Mouse (Mus musculus) kidney, embryonic 16.5 days (tissue): Measurements from ENCODE around the gene 2410004B18Rik. TPM values are rescaled to one million over a fixed set of nuclear protein-coding genes. Genes with fewer than 3 reads are reported as not detected.
"Not testable (repeated sequence)": the region's sequence is repeated elsewhere in the genome, so short reads cannot be mapped to it uniquely, and the experiment has no call there.

Experiments used
- ATAC-seq: fragments of 200-750 bp; cut with Nextera tagmentation; 2 replicates; pipeline ENCODE4 v1.8.0; 2017; ENCODE audit warnings: moderate TSS enrichment; ENCODE audit not compliant: low FRiP score, low TSS enrichment
- H3K27ac ChIP-seq: fragments of 300-500 bp; sonication (generic); 2 replicates; pipeline ENCODE4 v1.5.1; 2014; ENCODE audit warnings: low read length
- H3K27me3 ChIP-seq: fragments of 300-500 bp; sonication (generic); 2 replicates; pipeline ENCODE4 v1.6.1; 2014; ENCODE audit warnings: low read length, control low read depth, mixed read lengths; ENCODE audit not compliant: insufficient read depth
- H3K36me3 ChIP-seq: fragments of 300-500 bp; sonication (generic); 2 replicates; pipeline ENCODE4 v1.6.1; 2014; ENCODE audit warnings: low read length, control low read depth, mixed read lengths; ENCODE audit not compliant: insufficient read depth
- H3K4me1 ChIP-seq: fragments of 300-500 bp; sonication (generic); 2 replicates; pipeline ENCODE4 v1.6.1; 2014; ENCODE audit warnings: low read length, control low read depth, mixed read lengths; ENCODE audit not compliant: insufficient read depth
- H3K4me2 ChIP-seq: fragments of 300-500 bp; sonication (generic); replicated peaks from 2 replicates; pipeline ENCODE4 v1.6.1; 2014; ENCODE audit warnings: low read depth, low read length
- H3K4me3 ChIP-seq: fragments of 300-500 bp; sonication (generic); 2 replicates; pipeline ENCODE4 v1.5.1; 2014; ENCODE audit warnings: mild to moderate bottlenecking, low read length
- H3K9ac ChIP-seq: fragments of 300-500 bp; sonication (generic); replicated peaks from 2 replicates; pipeline ENCODE4 v1.6.1; 2014; ENCODE audit warnings: low read length
- H3K9me3 ChIP-seq: fragments of 300-500 bp; sonication (generic); 2 replicates; pipeline ENCODE4 v1.6.1; 2016; ENCODE audit warnings: low read length, control low read depth
- WGBS: fragments of 180-500 bp; shearing (Covaris S2); extraction: QIAGEN DNeasy Blood & Tissue Kit; methylation state at CpG from one replicate; pipeline ENCODE4 v1.1.7; 2014; 5-methylcytosine and 5-hydroxymethylcytosine counted together
- polyA plus RNA-seq: library from polyadenylated mRNA; unstranded; fragments of >200 nt; fragmentation: Nextera tagmentation; extraction: Ambion mirVana; gene quantifications from 2 replicates; pipeline ENCODE4 v1.2.1, GENCODE M21; 2015

The 2410004B18Rik gene
- polyA plus RNA-seq, 1 experiment from 2014 or later, result 46.0 TPM

DNA sequence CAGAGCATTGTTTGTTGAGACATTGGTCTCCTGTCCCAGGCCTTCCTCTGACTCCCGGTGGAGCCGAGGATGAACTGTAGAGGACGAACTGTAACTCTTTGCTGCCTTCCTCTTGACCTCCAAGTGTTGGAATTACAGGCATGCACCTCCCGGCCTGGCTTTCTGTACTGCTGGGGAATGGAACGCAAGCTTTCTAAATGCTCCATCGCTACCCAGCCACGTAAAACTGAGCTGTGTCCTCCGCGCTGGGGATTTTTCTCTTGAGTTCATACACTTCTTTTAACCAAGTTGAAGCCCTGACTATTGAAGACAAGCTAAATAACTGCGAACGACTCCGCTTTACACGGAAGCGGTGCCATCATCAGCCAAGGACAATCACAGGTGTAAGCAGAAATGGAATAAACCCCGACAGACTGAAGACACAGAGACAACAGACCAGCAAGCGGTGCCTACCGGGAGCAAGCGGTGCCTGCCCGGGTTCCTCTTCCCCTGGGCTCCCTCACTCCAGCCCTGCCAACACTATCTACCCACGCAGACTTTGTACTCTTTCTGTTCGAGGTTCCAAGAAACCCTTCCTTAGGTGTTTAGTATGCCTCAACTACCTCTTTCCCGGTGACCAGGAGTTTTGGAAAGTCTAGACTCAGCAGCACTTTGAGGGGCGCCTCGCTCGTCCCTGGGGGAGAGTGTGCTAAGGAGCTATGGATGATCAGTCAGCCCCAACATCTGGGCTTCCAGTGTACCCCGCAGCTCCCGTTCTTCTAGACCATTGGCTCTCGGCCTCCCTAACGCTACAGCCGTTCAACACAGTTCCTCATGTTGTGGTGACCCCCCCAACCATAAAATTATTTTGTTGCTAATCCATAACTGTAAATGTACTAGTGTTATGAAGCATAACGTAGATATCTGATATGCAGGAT lies 25.5 kb downstream of the 2410004B18Rik start:
- Histone ChIP-seq H3K4me3 (peak overlapping the region; percentile 15), H3K9me3 (peaks cover 3% of the 10 kb centered on the region; the same call in 1 of the 2 replicates), H3K36me3 (no peaks in the 10 kb centered on the region), H3K9ac (peak overlapping the region; percentile 37; the same call in 1 of the 2 replicates), H3K27me3 (peaks cover 12% of the 10 kb centered on the region), H3K27ac (peak overlapping the region; percentile 61; the same call in 1 of the 2 replicates), H3K4me1 (peaks cover 23% of the 10 kb centered on the region), H3K4me2 (peak overlapping the region; percentile 52)
- WGBS, result 16% methylated on average over 31 of the region's 31 CpGs
- peak; percentile 62 for ATAC-seq

DNA sequence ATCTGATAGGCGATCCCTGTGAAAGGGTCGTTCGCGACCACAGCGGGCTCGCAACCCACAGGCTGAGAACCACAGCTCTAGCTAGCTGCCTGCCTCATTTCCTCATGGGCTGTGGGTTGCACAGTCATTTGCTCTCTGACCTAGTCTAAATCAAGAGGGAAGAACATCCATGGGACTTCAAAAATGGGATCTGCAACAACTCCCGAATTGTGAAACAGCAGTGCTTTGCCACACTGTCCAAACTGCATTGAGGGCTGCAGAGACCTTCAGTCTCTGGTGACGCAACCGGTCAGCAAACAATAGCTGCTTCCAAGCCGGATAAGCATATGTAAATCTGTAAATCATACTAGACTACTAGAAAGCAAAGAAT lies 26.2 kb downstream of the 2410004B18Rik start:
- no peak overlapping the region for H3K9ac ChIP-seq
- H3K4me2 ChIP-seq, result peak overlapping the region; percentile 52
- H3K9me3 ChIP-seq, result no peaks in the 10 kb centered on the region
- H3K27ac ChIP-seq, result peak overlapping the region; percentile 61; the same call in 1 of the 2 replicates
- WGBS, result 22% methylated on average over 10 of the region's 10 CpGs
- peak overlapping the region; percentile 15 for H3K4me3 ChIP-seq
- peak; percentile 36; the same call in 1 of the 2 replicates for ATAC-seq
- H3K4me1 ChIP-seq, result peaks cover 26% of the 10 kb centered on the region
- H3K36me3 ChIP-seq, result no peaks in the 10 kb centered on the region
- H3K27me3 ChIP-seq, result peaks cover 12% of the 10 kb centered on the region

- H3K4me2 ChIP-seq, result peak overlapping the region; percentile 52
- no peaks in the 10 kb centered on the region for H3K9me3 ChIP-seq
- H3K9ac ChIP-seq, result no peak overlapping the region
- no peaks in the 10 kb centered on the region for H3K36me3 ChIP-seq
- H3K27me3 ChIP-seq, result peaks cover 12% of the 10 kb centered on the region
- H3K27ac ChIP-seq, result peak overlapping the region; percentile 61; the same call in 1 of the 2 replicates
- no peak overlapping the region for H3K4me3 ChIP-seq
- peak; percentile 69 for ATAC-seq
- H3K4me1 ChIP-seq, result peaks cover 28% of the 10 kb centered on the region
- WGBS, result 20% methylated on average over 10 of the region's 10 CpGs
These were observed 26.7 kb downstream of the 2410004B18Rik start for GRCm38 (mm10) chr3:145964473-145964872.

GRCm38 (mm10) chr3:145965583-145965982 lies 27.8 kb downstream of the 2410004B18Rik start:
- WGBS, result 82% methylated on average over 3 of the region's 3 CpGs
- not testable (repeated sequence) for ATAC-seq

GRCm38 (mm10) chr3:145966806-145967205 lies 29.0 kb downstream of the 2410004B18Rik start:
- no peak overlapping the region for H3K9ac ChIP-seq
- no peak for ATAC-seq
- H3K4me3 ChIP-seq, result no peak overlapping the region
- 85% methylated on average over 5 of the region's 5 CpGs for WGBS
- no peak overlapping the region for H3K27ac ChIP-seq
- no peaks in the 10 kb centered on the region for H3K9me3 ChIP-seq
- H3K4me1 ChIP-seq, result peaks cover 28% of the 10 kb centered on the region
- H3K4me2 ChIP-seq, result no peak overlapping the region
- peaks cover 11% of the 10 kb centered on the region for H3K27me3 ChIP-seq
- no peaks in the 10 kb centered on the region for H3K36me3 ChIP-seq

More at GRCm38 (mm10) chr3:145965583-145965982, 27.8 kb downstream of the 2410004B18Rik start:
- Histone ChIP-seq H3K27me3 (peaks cover 12% of the 10 kb centered on the region), H3K4me1 (peaks cover 28% of the 10 kb centered on the region)
- not testable (repeated sequence) for H3K9me3 ChIP-seq, H3K4me3 ChIP-seq, H3K4me2 ChIP-seq, H3K36me3 ChIP-seq, H3K9ac ChIP-seq, H3K27ac ChIP-seq

GRCm38 (mm10) chr3:145969031-145969501 lies 31.3 kb downstream of the 2410004B18Rik start:
- ATAC-seq, result peak; percentile 84
- Histone ChIP-seq H3K4me2 (peak overlapping the region; percentile 39), H3K9ac (no peak overlapping the region), H3K4me3 (peak overlapping the region; percentile 16; the same call in 1 of the 2 replicates), H3K9me3 (peaks cover 2% of the 10 kb centered on the region), H3K4me1 (peaks cover 15% of the 10 kb centered on the region), H3K36me3 (no peaks in the 10 kb centered on the region), H3K27ac (peak overlapping the region; percentile 79), H3K27me3 (no peaks in the 10 kb centered on the region; the same call in 1 of the 2 replicates)
- 21% methylated on average over 14 of the region's 14 CpGs for WGBS

GRCm38 (mm10) chr3:145971501-145971900 lies 33.7 kb downstream of the 2410004B18Rik start:
- no peak for ATAC-seq
- Histone ChIP-seq H3K4me1 (peaks cover 5% of the 10 kb centered on the region), H3K4me3 (no peak overlapping the region), H3K9ac (no peak overlapping the region), H3K27me3 (no peaks in the 10 kb centered on the region), H3K27ac (no peak overlapping the region), H3K36me3 (no peaks in the 10 kb centered on the region), H3K4me2 (no peak overlapping the region), H3K9me3 (peaks cover 11% of the 10 kb centered on the region)
- WGBS, result 78% methylated on average over 10 of the region's 10 CpGs

DNA sequence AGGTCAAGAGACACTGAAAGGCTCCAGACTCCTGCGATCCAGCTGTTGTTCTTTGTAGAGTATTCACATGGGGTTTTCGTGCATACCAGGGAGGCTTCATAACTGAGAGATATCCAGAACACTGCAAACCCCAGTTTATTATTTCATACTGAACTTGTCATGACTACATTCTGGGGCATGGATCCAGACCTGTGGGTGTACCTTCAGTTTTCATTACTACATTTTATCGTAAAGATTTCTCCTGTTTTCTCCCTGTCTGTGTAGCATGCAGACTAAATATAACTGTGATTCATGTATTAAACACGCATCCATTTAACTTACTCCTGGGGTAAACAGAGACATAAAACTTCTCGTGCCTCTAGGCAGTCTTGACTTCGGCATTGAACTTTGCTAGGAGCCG lies 37.2 kb downstream of the 2410004B18Rik start:
- no peaks in the 10 kb centered on the region for H3K36me3 ChIP-seq
- H3K9me3 ChIP-seq, result peaks cover 18% of the 10 kb centered on the region
- 88% methylated on average over 7 of the region's 7 CpGs for WGBS
- no peak overlapping the region for H3K4me2 ChIP-seq
- no peak overlapping the region for H3K27ac ChIP-seq
- no peaks in the 10 kb centered on the region for H3K27me3 ChIP-seq
- H3K9ac ChIP-seq, result no peak overlapping the region
- no peaks in the 10 kb centered on the region for H3K4me1 ChIP-seq
- no peak overlapping the region for H3K4me3 ChIP-seq
- ATAC-seq, result no peak

GRCm38 (mm10) chr3:145985333-145985925 lies 47.6 kb downstream of the 2410004B18Rik start:
- H3K4me1 ChIP-seq, result peaks cover 18% of the 10 kb centered on the region
- no peak overlapping the region for H3K4me3 ChIP-seq
- no peak overlapping the region for H3K9ac ChIP-seq
- WGBS, result 64% methylated on average over 7 of the region's 7 CpGs
- 0 out of 2 replicates have a peak, but pooled peaks cover 2% of the 10 kb centered on the region for H3K9me3 ChIP-seq
- no peaks in the 10 kb centered on the region for H3K36me3 ChIP-seq
- no peak overlapping the region for H3K27ac ChIP-seq
- no peak overlapping the region for H3K4me2 ChIP-seq
- peaks cover 8% of the 10 kb centered on the region; the same call in 1 of the 2 replicates for H3K27me3 ChIP-seq
- no peak for ATAC-seq
